Mouse (Mus musculus) lung, embryonic 14.5 days (tissue): Measurements from ENCODE around the gene Col6a4. TPM values are rescaled to one million over a fixed set of nuclear protein-coding genes. Genes with fewer than 3 reads are reported as not detected.
A peak's percentile ranks its signal among the peaks of the same experiment; 100 is the strongest.

Experiments used
- ATAC-seq: fragments of 200-750 bp; cut with Nextera tagmentation; 2 replicates; pipeline ENCODE4 v1.8.0; 2017; ENCODE audit warnings: mild to moderate bottlenecking, moderate TSS enrichment, moderate library complexity; ENCODE audit not compliant: insufficient read depth
- DNase-seq: peaks from one replicate; pipeline ENCODE4 v3.0.0-alpha.2; 2015
- H3K27ac ChIP-seq: fragments of 300-500 bp; sonication (generic); 2 replicates; pipeline ENCODE4 v1.5.1; 2014; ENCODE audit warnings: low read depth, mild to moderate bottlenecking, moderate library complexity
- H3K27me3 ChIP-seq: fragments of 300-500 bp; sonication (generic); 2 replicates; pipeline ENCODE4 v1.6.1; 2014; ENCODE audit warnings: low read length, control low read depth; ENCODE audit not compliant: insufficient read depth
- H3K36me3 ChIP-seq: fragments of 300-500 bp; sonication (generic); 2 replicates; pipeline ENCODE4 v1.6.1; 2014; ENCODE audit warnings: control low read depth; ENCODE audit not compliant: insufficient read depth
- H3K4me1 ChIP-seq: fragments of 300-500 bp; sonication (generic); 2 replicates; pipeline ENCODE4 v1.6.1; 2014; ENCODE audit warnings: antibody characterized with exemption, control low read depth; ENCODE audit not compliant: insufficient read depth
- H3K4me2 ChIP-seq: fragments of 300-500 bp; sonication (generic); 2 replicates; pipeline ENCODE4 v1.6.1; 2014; ENCODE audit warnings: mild to moderate bottlenecking
- H3K4me3 ChIP-seq: fragments of 300-500 bp; sonication (generic); 2 replicates; pipeline ENCODE4 v1.5.1; 2014; ENCODE audit warnings: low read depth, low read length
- H3K9ac ChIP-seq: fragments of 300-500 bp; sonication (generic); 2 replicates; pipeline ENCODE4 v1.6.1; 2014
- H3K9me3 ChIP-seq: fragments of 300-500 bp; sonication (generic); 2 replicates; pipeline ENCODE4 v1.6.1; 2016; ENCODE audit warnings: low read depth, low read length, control low read depth
- CTCF ChIP-seq: IDR thresholded peaks from 2 replicates; pipeline ENCODE4 v1.5.1; 2016; ENCODE audit warnings: antibody characterized with exemption, low read depth
- WGBS: fragments of 180-500 bp; shearing (Covaris S2); extraction: QIAGEN DNeasy Blood & Tissue Kit; methylation state at CpG from one replicate; pipeline ENCODE4 v1.1.7; 2014; 5-methylcytosine and 5-hydroxymethylcytosine counted together
- polyA plus RNA-seq: library from polyadenylated mRNA; unstranded; fragments of >200 nt; fragmentation: Nextera tagmentation; extraction: Ambion mirVana; gene quantifications from 2 replicates; pipeline ENCODE4 v1.2.1, GENCODE M21; 2014

Col6a4 gene
- polyA plus RNA-seq, 1 experiment from 2014 or later, result 0.95 TPM

GRCm38 (mm10) chr9:106076234-106076633, 20.3 kb downstream of the Col6a4 start:
- 66% methylated on average over 5 of the region's 5 CpGs for WGBS
- no peak for DNase-seq
- Histone ChIP-seq H3K4me2 (no peak overlapping the region), H3K27me3 (no peaks in the 10 kb centered on the region), H3K9ac (no peak overlapping the region), H3K27ac (no peak overlapping the region), H3K4me1 (no peaks in the 10 kb centered on the region), H3K36me3 (no peaks in the 10 kb centered on the region), H3K9me3 (no peaks in the 10 kb centered on the region), H3K4me3 (no peak overlapping the region)
- no peak for TF ChIP-seq CTCF
- no peak for ATAC-seq

- Histone ChIP-seq H3K9me3 (no peaks in the 10 kb centered on the region), H3K27ac (no peak overlapping the region), H3K9ac (no peak overlapping the region), H3K4me3 (no peak overlapping the region), H3K4me1 (no peaks in the 10 kb centered on the region), H3K36me3 (no peaks in the 10 kb centered on the region), H3K27me3 (no peaks in the 10 kb centered on the region), H3K4me2 (no peak overlapping the region)
- DNase-seq (no peak), ATAC-seq (no peak)
- TF ChIP-seq CTCF, result no peak
- 74% methylated on average over 4 of the region's 4 CpGs for WGBS
Observed at GRCm38 (mm10) chr9:106073956-106074355, 22.6 kb downstream of the Col6a4 start.

GRCm38 (mm10) chr9:106071651-106072050, 24.9 kb downstream of the Col6a4 start:
- H3K9me3 ChIP-seq, result no peaks in the 10 kb centered on the region
- ATAC-seq (no peak), DNase-seq (no peak)
- WGBS, result 70% methylated on average over 6 of the region's 6 CpGs
- no peaks in the 10 kb centered on the region for H3K36me3 ChIP-seq
- H3K4me3 ChIP-seq, result no peak overlapping the region
- no peaks in the 10 kb centered on the region for H3K27me3 ChIP-seq
- H3K4me2 ChIP-seq, result no peak overlapping the region
- no peak overlapping the region for H3K9ac ChIP-seq
- TF ChIP-seq CTCF, result no peak
- H3K27ac ChIP-seq, result no peak overlapping the region
- H3K4me1 ChIP-seq, result no peaks in the 10 kb centered on the region

- DNase-seq (no peak), ATAC-seq (no peak)
- H3K4me2 ChIP-seq, result no peak overlapping the region
- no peak overlapping the region for H3K9ac ChIP-seq
- H3K27ac ChIP-seq, result no peak overlapping the region
- TF ChIP-seq CTCF, result no peak
- H3K36me3 ChIP-seq, result no peaks in the 10 kb centered on the region
- H3K4me1 ChIP-seq, result no peaks in the 10 kb centered on the region
- H3K27me3 ChIP-seq, result no peaks in the 10 kb centered on the region
- no peaks in the 10 kb centered on the region for H3K9me3 ChIP-seq
- H3K4me3 ChIP-seq, result no peak overlapping the region
- WGBS, result 91% methylated on average over 4 of the region's 4 CpGs
Observed at GRCm38 (mm10) chr9:106053446-106053845, 43.1 kb downstream of the Col6a4 start.

- Histone ChIP-seq H3K9me3 (no peaks in the 10 kb centered on the region), H3K27ac (no peak overlapping the region), H3K4me3 (no peak overlapping the region), H3K4me2 (no peak overlapping the region), H3K36me3 (no peaks in the 10 kb centered on the region), H3K9ac (no peak overlapping the region), H3K27me3 (no peaks in the 10 kb centered on the region), H3K4me1 (no peaks in the 10 kb centered on the region)
- ATAC-seq (no peak), DNase-seq (peak; percentile 33)
- no peak for TF ChIP-seq CTCF
- 37% methylated on average over 9 of the region's 9 CpGs for WGBS
Observed at GRCm38 (mm10) chr9:106043921-106044503, 52.6 kb downstream of the Col6a4 start.

- no peak overlapping the region for H3K27ac ChIP-seq
- DNase-seq, result peak; percentile 72
- no peaks in the 10 kb centered on the region for H3K9me3 ChIP-seq
- H3K4me2 ChIP-seq, result no peak overlapping the region
- no peaks in the 10 kb centered on the region for H3K4me1 ChIP-seq
- no peaks in the 10 kb centered on the region for H3K36me3 ChIP-seq
- H3K27me3 ChIP-seq, result no peaks in the 10 kb centered on the region
- 44% methylated on average over 8 of the region's 8 CpGs for WGBS
- no peak overlapping the region for H3K9ac ChIP-seq
- peak; percentile 86 for ATAC-seq
- no peak overlapping the region for H3K4me3 ChIP-seq
- no peak for TF ChIP-seq CTCF
Observed at GRCm38 (mm10) chr9:106039915-106040659, 56.5 kb downstream of the Col6a4 start.

GRCm38 (mm10) chr9:106039276-106039675, 57.3 kb downstream of the Col6a4 start:
- ATAC-seq, result peak; percentile 19; the same call in 1 of the 2 replicates
- Histone ChIP-seq H3K4me1 (no peaks in the 10 kb centered on the region), H3K4me2 (no peak overlapping the region), H3K4me3 (no peak overlapping the region), H3K9ac (no peak overlapping the region), H3K9me3 (no peaks in the 10 kb centered on the region), H3K27me3 (no peaks in the 10 kb centered on the region), H3K27ac (peak overlapping the region; percentile 3; the same call in 1 of the 2 replicates), H3K36me3 (no peaks in the 10 kb centered on the region)
- 50% methylated on average over 1 of the region's 1 CpGs for WGBS
- TF ChIP-seq CTCF, result no peak
- no peak for DNase-seq
